11 mouse cellular contexts compared by ENCODE assay signal in the genomic region with DNA sequence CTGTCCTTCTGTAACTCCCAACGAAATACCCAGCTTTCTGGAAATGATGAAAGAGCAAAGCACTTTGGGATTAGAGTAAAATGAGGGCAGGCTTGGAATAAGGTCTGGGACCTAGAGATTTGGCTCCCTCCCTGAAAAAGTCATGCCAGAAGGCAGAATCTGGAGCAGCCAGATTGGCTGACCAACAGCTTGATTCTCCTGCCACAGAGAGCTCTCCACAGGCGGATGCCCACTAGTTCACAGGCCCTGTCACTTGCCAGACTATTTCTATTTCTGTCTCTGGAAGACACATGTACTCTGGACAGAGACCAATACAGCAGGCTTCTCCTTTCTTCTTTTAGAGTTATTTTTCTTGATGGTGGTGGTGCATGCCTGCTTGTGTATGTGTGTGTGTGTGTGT. TPM values are rescaled to one million over a fixed set of nuclear protein-coding genes. Genes with fewer than 3 reads are reported as not detected.
DNase-seq lines count a peak whose midpoint lies in the region; ATAC-seq and TF ChIP-seq lines count a peak whose summit lies in the region.
"Had no signal": no experiment of that assay in that cellular context is flagged by ENCODE, and none has a peak within 500 bp of the region (broad histone marks: within the 10 kb centered on the region; RNA-seq: fewer than 3 reads in every experiment).

No protein-coding gene starts in this region.

- TF ChIP-seq CTCF in gastrocnemius, adult 2 months (IDR thresholded peaks at IDR 0.05), result no peak

- H3K9ac ChIP-seq in intestine, embryonic 15.5 days, result no peak overlapping the region
- H3K9ac ChIP-seq: liver, embryonic 13.5 days had no signal

- peak; percentile 34 to 39 for DNase-seq in frontal cortex, adult 2 months (ENCODE audit: extremely low spot score in 1 of 2, low spot score in 1 of 2)
- no peak for DNase-seq in frontal cortex, postnatal 14 days (ENCODE audit: low spot score in 2 of 2)
- DNase-seq in lung, postnatal 36 days, result peak; percentile 17
- DNase-seq in lung, postnatal 25 days (ENCODE audit: low spot score), result no peak
- peak; percentile 78 for DNase-seq in gastrocnemius, adult 2 months
- peak; percentile 50 for DNase-seq in heart, postnatal 4 days
- DNase-seq in embryo, embryonic 10 days (ENCODE audit: low spot score), result no peak
- DNase-seq: liver, embryonic 13.5 days had no signal

- peak overlapping the region; percentile 86 for H3K27ac ChIP-seq in gastrocnemius, adult 2 months
- no peak overlapping the region for H3K27ac ChIP-seq in intestine, embryonic 15.5 days
- H3K27ac ChIP-seq: left cerebral cortex, adult 2 months; liver, embryonic 13.5 days had no signal

- H3K4me1 ChIP-seq in intestine, embryonic 15.5 days (replicated peaks), result no peaks in the 10 kb centered on the region
- H3K4me1 ChIP-seq: liver, embryonic 13.5 days had no signal

- H3K9me3 ChIP-seq in intestine, embryonic 15.5 days, result no peaks in the 10 kb centered on the region
- H3K9me3 ChIP-seq: liver, embryonic 13.5 days had no signal

- H3K4me3 ChIP-seq in gastrocnemius, adult 2 months, result no peak overlapping the region; the same call in 1 of the 2 replicates
- H3K4me3 ChIP-seq in intestine, embryonic 15.5 days (replicated peaks), result no peak overlapping the region
- H3K4me3 ChIP-seq: left cerebral cortex, adult 2 months; liver, embryonic 13.5 days had no signal

- no peaks in the 10 kb centered on the region for H3K27me3 ChIP-seq in intestine, embryonic 15.5 days (replicated peaks)
- H3K27me3 ChIP-seq: liver, embryonic 13.5 days had no signal

- ATAC-seq in intestine, embryonic 15.5 days, result no peak
- ATAC-seq: intestine, postnatal 0 days had no signal

- H3K4me2 ChIP-seq in intestine, embryonic 15.5 days (replicated peaks), result no peak overlapping the region
- H3K4me2 ChIP-seq: liver, embryonic 13.5 days had no signal

- H3K36me3 ChIP-seq in intestine, embryonic 15.5 days, result no peaks in the 10 kb centered on the region
- H3K36me3 ChIP-seq: liver, embryonic 13.5 days had no signal

- WGBS in intestine, embryonic 15.5 days, result 76% methylated on average over 2 of the region's 2 CpGs

- intact Hi-C loops in gastrocnemius, adult 2 months (cut with DNase I), result loop anchor here (5.0 kb wide), 1 partner anchor 36 kb away; no protein-coding TSS in a partner anchor

RNA-seq across cellular contexts. Expression of a gene that starts 41.8 kb away (rescaled TPM):
- 0.10 and 0.19 TPM in 2 replicates for polyA plus RNA-seq in frontal cortex, adult 2 months (2012; rRNA removed)
- total RNA-seq in gastrocnemius, adult 2 months (2021), result not detected
- under 1 TPM; 0.14 to 0.47 TPM for total RNA-seq in heart, postnatal 4 days (2021)
- polyA plus RNA-seq in intestine, embryonic 15.5 days (2015; fragmentation: Nextera tagmentation; extraction: Ambion mirVana), result not detected in 2 replicates
- polyA plus RNA-seq: intestine, postnatal 0 days; liver, embryonic 13.5 days had no signal

Comparison
In these comparisons a context has a peak if more than half of its experiments do, and no peak if none do; other contexts are left out.
1. DNase-seq: peak in frontal cortex, adult 2 months (2 of 2), lung, postnatal 36 days (single experiment), gastrocnemius, adult 2 months (single experiment) and heart, postnatal 4 days (single experiment); none in frontal cortex, postnatal 14 days (0 of 2), lung, postnatal 25 days (single experiment) and embryo, embryonic 10 days (single experiment).